Mouse (Mus musculus) midbrain, embryonic 14.5 days (tissue): ENCODE measurements around the gene Nos1. TPM values are rescaled to one million over a fixed set of nuclear protein-coding genes. Genes with fewer than 3 reads are reported as not detected.
A peak's percentile ranks its signal among the peaks of the same experiment; 100 is the strongest.

Experiments
- ATAC-seq: fragments of 200-750 bp; cut with Nextera tagmentation; 2 replicates; pipeline ENCODE4 v1.8.0; 2017; ENCODE audit warnings: moderate number of reproducible peaks, moderate library complexity; ENCODE audit not compliant: low FRiP score, low TSS enrichment
- DNase-seq: peaks from one replicate; pipeline ENCODE4 v3.0.0-alpha.2; 2015
- H3K27ac ChIP-seq: fragments of 300-500 bp; sonication (generic); replicated peaks from 2 replicates; pipeline ENCODE4 v1.5.1; 2014; ENCODE audit warnings: mild to moderate bottlenecking, low read depth, low read length, moderate library complexity
- H3K27me3 ChIP-seq: fragments of 300-500 bp; sonication (generic); 2 replicates; pipeline ENCODE4 v1.6.1; 2014; ENCODE audit warnings: low read length, control low read depth, mixed read lengths; ENCODE audit not compliant: control insufficient read depth, insufficient read depth
- H3K36me3 ChIP-seq: fragments of 300-500 bp; sonication (generic); 2 replicates; pipeline ENCODE4 v1.6.1; 2014; ENCODE audit warnings: low read length, control low read depth; ENCODE audit not compliant: control insufficient read depth, insufficient read depth
- H3K4me1 ChIP-seq: fragments of 300-500 bp; sonication (generic); 2 replicates; pipeline ENCODE4 v1.6.1; 2014; ENCODE audit warnings: mild to moderate bottlenecking, antibody characterized with exemption, low read length, control low read depth; ENCODE audit not compliant: control insufficient read depth, insufficient read depth
- H3K4me2 ChIP-seq: fragments of 300-500 bp; sonication (generic); 2 replicates; pipeline ENCODE4 v1.6.1; 2014; ENCODE audit warnings: mild to moderate bottlenecking, low read length, moderate library complexity
- H3K4me3 ChIP-seq: fragments of 300-500 bp; sonication (generic); replicated peaks from 2 replicates; pipeline ENCODE4 v1.5.1; 2014; ENCODE audit warnings: low read depth, low read length
- H3K9ac ChIP-seq: fragments of 300-500 bp; sonication (generic); replicated peaks from 2 replicates; pipeline ENCODE4 v1.6.1; 2014; ENCODE audit warnings: mild to moderate bottlenecking, low read length, moderate library complexity
- H3K9me3 ChIP-seq: fragments of 300-500 bp; sonication (generic); 2 replicates; pipeline ENCODE4 v1.6.1; 2016; ENCODE audit warnings: low read length, control low read depth, mixed read lengths; ENCODE audit not compliant: control insufficient read depth
- WGBS: fragments of 180-500 bp; shearing (Covaris S2); extraction: QIAGEN DNeasy Blood & Tissue Kit; methylation state at CpG from one replicate; pipeline ENCODE4 v1.1.7; 2014; 5-methylcytosine and 5-hydroxymethylcytosine counted together
- polyA plus RNA-seq: library from polyadenylated mRNA; unstranded; fragments of >200 nt; fragmentation: Nextera tagmentation; extraction: Ambion mirVana; gene quantifications from 2 replicates; pipeline ENCODE4 v1.2.1, GENCODE M21; 2014

Gene Nos1
- polyA plus RNA-seq, 1 experiment from 2014 or later = 2.5 TPM

GRCm38 (mm10) chr5:117995911-117996310 lies 215.1 kb downstream of the Nos1 start:
- Histone ChIP-seq H3K9me3 (no peaks in the 10 kb centered on the region), H3K4me1 (no peaks in the 10 kb centered on the region), H3K27ac (no peak overlapping the region), H3K4me2 (no peak overlapping the region), H3K9ac (no peak overlapping the region), H3K27me3 (no peaks in the 10 kb centered on the region), H3K36me3 (peaks cover 98% of the 10 kb centered on the region), H3K4me3 (no peak overlapping the region)
- WGBS = 88% methylated on average over 6 of the region's 6 CpGs
- DNase-seq (no peak), ATAC-seq (no peak)

- DNase-seq (no peak), ATAC-seq (no peak)
- WGBS = 85% methylated on average over 6 of the region's 6 CpGs
- Histone ChIP-seq H3K27ac (no peak overlapping the region), H3K4me2 (no peak overlapping the region), H3K36me3 (peaks cover 98% of the 10 kb centered on the region), H3K4me3 (no peak overlapping the region), H3K9me3 (no peaks in the 10 kb centered on the region), H3K4me1 (no peaks in the 10 kb centered on the region), H3K27me3 (no peaks in the 10 kb centered on the region), H3K9ac (no peak overlapping the region)
Observed at GRCm38 (mm10) chr5:117996581-117996980, 215.7 kb downstream of the Nos1 start.

- peaks cover 98% of the 10 kb centered on the region for H3K36me3 ChIP-seq
Observed at GRCm38 (mm10) chr5:117997434-117997970, 216.7 kb downstream of the Nos1 start.

GRCm38 (mm10) chr5:117999061-117999460 lies 218.2 kb downstream of the Nos1 start:
- H3K4me3 ChIP-seq = no peak overlapping the region
- H3K4me2 ChIP-seq = no peak overlapping the region
- 75% methylated on average over 7 of the region's 7 CpGs for WGBS
- H3K27ac ChIP-seq = no peak overlapping the region
- H3K27me3 ChIP-seq = no peaks in the 10 kb centered on the region
- peaks cover 100% of the 10 kb centered on the region for H3K36me3 ChIP-seq
- no peaks in the 10 kb centered on the region for H3K4me1 ChIP-seq
- H3K9me3 ChIP-seq = no peaks in the 10 kb centered on the region
- H3K9ac ChIP-seq = no peak overlapping the region
- no peak for ATAC-seq
- DNase-seq = no peak

More at GRCm38 (mm10) chr5:117997434-117997970, 216.7 kb downstream of the Nos1 start:
- no peak overlapping the region for H3K4me2 ChIP-seq
- no peak overlapping the region for H3K27ac ChIP-seq
- no peaks in the 10 kb centered on the region for H3K27me3 ChIP-seq
- H3K9me3 ChIP-seq = no peaks in the 10 kb centered on the region
- H3K9ac ChIP-seq = no peak overlapping the region
- H3K4me3 ChIP-seq = no peak overlapping the region
- 42% methylated on average over 10 of the region's 10 CpGs for WGBS
- DNase-seq (no peak), ATAC-seq (no peak)
- no peaks in the 10 kb centered on the region for H3K4me1 ChIP-seq

GRCm38 (mm10) chr5:117999584-117999983 lies 218.8 kb downstream of the Nos1 start:
- no peaks in the 10 kb centered on the region for H3K27me3 ChIP-seq
- no peak for ATAC-seq
- H3K4me3 ChIP-seq = no peak overlapping the region
- H3K36me3 ChIP-seq = peaks cover 99% of the 10 kb centered on the region
- H3K9ac ChIP-seq = no peak overlapping the region
- no peaks in the 10 kb centered on the region for H3K9me3 ChIP-seq
- 90% methylated on average over 11 of the region's 11 CpGs for WGBS
- H3K27ac ChIP-seq = no peak overlapping the region
- H3K4me2 ChIP-seq = no peak overlapping the region
- no peak for DNase-seq
- no peaks in the 10 kb centered on the region for H3K4me1 ChIP-seq

- H3K4me3 ChIP-seq = no peak overlapping the region
- DNase-seq (peak; percentile 88), ATAC-seq (peak; percentile 24; the same call in 1 of the 2 replicates)
- H3K27ac ChIP-seq = no peak overlapping the region
- peaks cover 97% of the 10 kb centered on the region for H3K36me3 ChIP-seq
- no peaks in the 10 kb centered on the region for H3K27me3 ChIP-seq
- no peaks in the 10 kb centered on the region for H3K4me1 ChIP-seq
- no peak overlapping the region for H3K9ac ChIP-seq
- no peak overlapping the region for H3K4me2 ChIP-seq
- H3K9me3 ChIP-seq = no peaks in the 10 kb centered on the region
- 33% methylated on average over 9 of the region's 9 CpGs for WGBS
Observed at GRCm38 (mm10) chr5:118002059-118002458, 221.2 kb downstream of the Nos1 start.

GRCm38 (mm10) chr5:118004619-118005018 lies 223.8 kb downstream of the Nos1 start:
- Histone ChIP-seq H3K27ac (no peak overlapping the region), H3K27me3 (no peaks in the 10 kb centered on the region), H3K36me3 (peaks cover 97% of the 10 kb centered on the region), H3K4me2 (no peak overlapping the region), H3K4me1 (no peaks in the 10 kb centered on the region), H3K4me3 (no peak overlapping the region), H3K9me3 (no peaks in the 10 kb centered on the region), H3K9ac (no peak overlapping the region)
- DNase-seq = peak; percentile 77
- no peak; the same call in 1 of the 2 replicates for ATAC-seq
- WGBS = 83% methylated on average over 8 of the region's 8 CpGs

- ATAC-seq = no peak
- no peak overlapping the region for H3K4me3 ChIP-seq
- H3K4me2 ChIP-seq = no peak overlapping the region
- WGBS = 88% methylated on average over 1 of the region's 1 CpGs
- no peaks in the 10 kb centered on the region for H3K27me3 ChIP-seq
- no peak for DNase-seq
- H3K36me3 ChIP-seq = peaks cover 94% of the 10 kb centered on the region
- no peaks in the 10 kb centered on the region for H3K4me1 ChIP-seq
- no peak overlapping the region for H3K9ac ChIP-seq
- no peaks in the 10 kb centered on the region for H3K9me3 ChIP-seq
- no peak overlapping the region for H3K27ac ChIP-seq
Observed at GRCm38 (mm10) chr5:118005728-118006127, 224.9 kb downstream of the Nos1 start.

- Histone ChIP-seq H3K9me3 (no peaks in the 10 kb centered on the region), H3K4me2 (no peak overlapping the region), H3K9ac (no peak overlapping the region), H3K27me3 (no peaks in the 10 kb centered on the region), H3K27ac (no peak overlapping the region), H3K36me3 (peaks cover 71% of the 10 kb centered on the region), H3K4me1 (no peaks in the 10 kb centered on the region), H3K4me3 (no peak overlapping the region)
- ATAC-seq (no peak), DNase-seq (no peak)
- 94% methylated on average over 13 of the region's 13 CpGs for WGBS
Observed at GRCm38 (mm10) chr5:118008344-118008743, 227.5 kb downstream of the Nos1 start.
